Mouse (Mus musculus) cerebellum, postnatal 25 days (tissue): ENCODE results near the gene Jam3.
"Not testable (repeated sequence)": the region's sequence is repeated elsewhere in the genome, so short reads cannot be mapped to it uniquely, and the experiment has no call there.

Experiments
- DNase-seq, 2 experiments: peaks; one replicate each; pipeline ENCODE4 v3.0.0; 2021; ENCODE audit warnings: mixed read lengths in 2 of 2

The Jam3 gene

DNA sequence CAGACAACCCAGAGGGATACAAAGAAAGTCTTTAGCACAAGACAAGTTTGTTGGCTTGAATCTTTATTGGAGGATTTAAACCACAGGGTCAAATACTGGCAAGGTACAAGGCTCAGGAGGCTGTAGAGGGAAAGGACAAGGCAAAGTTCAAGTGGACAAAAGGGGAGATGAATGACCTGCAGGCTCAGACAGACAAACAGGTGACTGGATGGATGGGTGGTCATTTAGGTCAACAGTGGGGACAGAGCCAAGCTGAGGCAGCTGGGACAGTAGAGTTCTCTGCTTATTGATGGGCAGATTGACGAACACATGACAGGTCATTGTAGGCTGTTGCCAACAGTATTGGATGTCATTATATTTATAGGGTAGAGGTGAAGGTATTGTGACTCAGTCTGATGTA, 11.8 kb upstream of the Jam3 start:
- no peak for DNase-seq

DNA sequence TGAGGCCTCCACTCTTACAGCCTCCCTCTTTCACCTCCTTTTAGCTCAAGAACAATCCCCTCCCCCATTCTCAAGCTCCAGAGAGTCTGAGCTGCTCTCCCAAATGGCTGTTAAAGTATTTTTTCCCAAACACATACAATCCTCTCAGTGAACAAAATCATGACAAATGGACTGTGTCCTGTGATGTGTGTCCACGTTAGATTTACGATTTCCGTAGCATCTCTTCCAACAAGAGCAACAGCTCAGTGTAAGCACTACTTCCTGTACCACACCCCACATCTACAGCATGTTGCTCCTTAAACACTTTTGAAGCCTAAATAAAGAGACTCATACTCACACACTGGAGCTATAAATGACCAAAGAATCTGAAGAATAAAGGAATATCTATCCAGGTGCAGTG, 10.4 kb upstream of the Jam3 start:
- DNase-seq: no peak

DNA sequence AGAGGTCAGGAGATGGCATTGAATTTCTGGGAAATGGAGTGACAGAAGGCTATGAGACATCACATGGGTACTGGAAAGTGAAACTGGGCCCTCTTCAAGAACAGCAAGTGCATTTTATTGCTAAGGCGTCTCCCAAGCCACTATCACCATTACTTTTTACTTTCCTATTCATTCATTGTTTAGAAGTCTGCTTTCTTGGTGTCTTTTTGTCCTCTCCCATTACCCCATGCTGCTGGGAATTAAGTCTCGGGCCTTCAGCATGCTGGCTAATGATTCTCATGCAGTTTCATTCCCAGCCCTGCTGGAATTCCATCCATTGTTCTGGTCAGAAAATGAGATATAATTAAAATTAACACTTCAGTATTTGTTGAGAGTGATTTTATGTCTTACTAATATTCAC, 9.7 kb upstream of the Jam3 start:
- DNase-seq: no peak

DNA sequence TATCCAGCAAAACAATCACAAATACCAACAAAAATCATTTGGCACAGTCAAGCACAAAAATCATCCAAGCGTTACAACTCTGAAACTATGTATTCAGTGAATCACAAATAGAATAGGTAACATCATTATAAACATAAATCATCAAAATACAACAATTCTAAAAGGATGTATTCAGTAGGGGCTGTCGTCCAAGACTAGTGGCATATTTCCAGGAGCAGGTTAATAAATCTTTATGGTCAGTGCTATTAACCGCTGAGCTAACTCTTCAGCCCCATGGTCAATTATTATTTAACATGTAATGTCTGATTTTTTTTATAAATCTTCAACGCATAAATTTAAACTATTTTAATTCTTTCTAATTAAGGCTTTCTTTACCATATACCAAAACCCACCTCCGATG, 8.4 kb upstream of the Jam3 start:
- not testable (repeated sequence) for DNase-seq

DNA sequence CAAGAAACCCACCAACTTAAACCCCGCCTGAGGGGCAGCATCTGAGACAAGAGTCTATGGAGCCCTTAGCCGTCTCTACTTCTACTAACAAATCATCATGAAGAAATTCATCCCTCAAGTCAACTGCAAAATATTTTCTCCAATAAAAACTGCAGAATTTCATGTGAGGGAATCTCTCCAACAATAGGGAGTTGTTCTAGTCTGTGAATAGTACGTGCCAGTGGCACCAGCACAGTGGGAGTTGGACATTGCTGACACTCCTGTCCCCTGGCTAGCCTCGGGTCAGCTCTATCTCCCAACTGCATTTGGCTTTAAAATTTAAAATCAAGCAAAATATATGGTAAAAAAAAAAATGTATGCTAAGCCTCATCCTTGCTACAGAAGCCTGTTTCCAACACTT, 1.4 kb downstream of the Jam3 start:
- no peak for DNase-seq

DNA sequence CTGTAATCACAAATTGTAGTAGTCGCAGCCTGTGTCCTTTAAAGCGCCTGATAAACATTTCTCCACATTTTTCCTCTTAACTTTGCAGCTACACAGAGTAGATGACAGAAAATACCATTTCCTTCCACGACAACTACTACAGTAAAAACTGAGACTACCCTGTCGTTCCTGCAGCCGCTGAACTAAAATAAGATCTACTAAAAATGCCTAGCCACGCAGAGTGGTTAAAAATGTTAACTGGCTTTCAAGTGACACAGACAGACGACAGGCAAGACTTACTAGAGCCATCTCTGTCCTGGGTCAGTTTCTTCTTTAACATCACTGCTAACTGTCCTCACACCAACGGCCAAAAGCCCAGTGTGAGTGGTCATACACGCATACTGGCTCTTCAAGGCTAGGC, 5.4 kb downstream of the Jam3 start:
- DNase-seq: no peak

DNA sequence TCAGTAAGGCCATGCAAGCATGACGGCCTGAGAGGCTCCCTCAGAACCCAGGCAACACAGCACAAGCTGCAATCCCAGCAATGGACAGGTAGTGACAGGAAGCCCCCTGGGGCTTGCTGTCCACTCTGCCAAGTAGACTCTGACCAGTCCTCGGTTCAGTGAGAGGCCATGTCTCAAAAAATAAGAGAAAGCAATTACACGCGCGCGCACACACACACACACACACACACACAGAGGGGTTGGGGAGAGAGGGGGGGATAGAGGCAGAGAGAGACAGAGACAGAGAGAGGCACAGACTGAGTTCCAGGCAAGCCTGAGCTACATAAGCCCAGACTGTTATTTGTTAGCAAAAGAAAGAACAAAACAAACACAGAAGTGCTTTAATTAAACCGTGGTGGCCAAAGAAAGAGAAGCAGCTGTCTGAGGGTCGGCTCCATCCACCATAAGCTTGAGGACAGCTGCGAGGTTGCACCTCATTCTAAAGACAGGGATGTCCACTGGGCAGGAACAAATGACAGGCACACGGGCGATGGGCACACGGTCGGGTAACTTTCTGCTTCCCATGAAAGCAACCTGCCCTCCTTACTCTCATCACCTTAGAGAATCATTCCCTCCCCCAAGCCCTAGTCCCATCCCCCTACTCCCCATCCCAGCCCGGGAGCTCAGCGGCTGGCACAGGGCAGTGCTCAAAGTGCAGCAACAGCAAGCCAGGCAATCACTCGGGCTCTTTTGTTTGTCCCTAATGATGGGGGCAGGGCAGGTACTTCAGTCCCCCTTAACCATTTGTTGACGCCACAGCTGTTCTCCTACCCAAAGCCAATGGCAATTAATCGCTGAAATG, 6.4 kb downstream of the Jam3 start:
- peak; percentile 55 to 57 for DNase-seq

DNA sequence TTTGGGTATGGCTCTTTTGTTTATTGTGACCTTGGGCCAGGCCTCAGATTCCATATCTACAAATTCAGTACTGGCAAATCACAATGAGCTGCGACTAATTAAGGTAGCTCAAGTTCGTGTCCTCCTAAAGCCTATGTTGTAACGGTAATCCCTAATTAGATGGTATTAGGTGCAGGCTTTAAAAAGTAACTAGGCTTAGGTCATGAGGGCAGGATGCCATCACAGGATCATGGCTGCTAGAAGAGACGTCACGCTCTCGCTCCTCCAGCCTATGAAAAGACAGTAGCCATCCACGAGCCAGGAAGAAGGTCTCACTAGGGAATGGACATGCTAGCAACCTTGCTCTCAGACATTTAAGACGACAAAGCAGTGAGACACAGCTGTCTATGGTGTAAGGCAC, 7.3 kb downstream of the Jam3 start:
- no peak for DNase-seq

DNA sequence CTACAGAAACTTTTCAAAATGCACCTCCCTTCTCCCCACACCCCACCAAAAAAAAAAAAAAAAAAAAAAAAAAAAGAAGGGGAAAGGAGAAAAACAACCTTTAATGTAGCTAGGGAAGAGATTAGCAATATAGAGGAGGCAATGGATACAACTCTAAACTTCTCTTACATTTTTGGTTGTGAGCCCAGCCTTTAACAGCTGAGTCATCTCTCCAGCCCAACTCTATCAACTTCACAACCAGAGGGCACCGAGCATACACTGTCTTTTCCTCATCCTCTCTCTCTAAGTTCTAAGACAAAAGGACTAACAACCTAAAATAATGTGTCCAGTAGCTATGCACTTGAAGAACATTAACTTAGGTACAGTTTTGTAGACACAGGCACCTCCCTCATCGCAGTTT, 8.4 kb downstream of the Jam3 start:
- DNase-seq: no peak

DNA sequence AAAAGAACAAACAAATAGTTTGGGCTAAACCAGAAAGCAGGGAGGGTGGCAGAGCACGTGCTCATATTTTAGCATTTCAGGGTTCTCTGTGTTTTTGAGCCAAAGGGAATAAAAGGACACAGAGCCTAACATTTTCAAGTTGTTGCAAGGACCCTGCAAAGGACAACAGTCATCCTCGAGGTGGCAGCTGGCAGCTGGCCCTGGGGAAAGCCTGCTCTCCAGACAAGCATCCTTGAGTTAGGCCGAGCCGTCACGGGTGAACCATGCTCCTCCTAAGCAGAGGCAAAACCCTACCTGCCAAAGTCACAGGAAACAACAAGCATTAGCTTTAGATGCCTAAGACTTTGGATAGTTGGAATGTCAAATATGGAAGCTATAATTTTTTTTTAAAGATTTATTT, 10.2 kb downstream of the Jam3 start:
- peak in 1 of 2 experiments; percentile 13 for DNase-seq

DNA sequence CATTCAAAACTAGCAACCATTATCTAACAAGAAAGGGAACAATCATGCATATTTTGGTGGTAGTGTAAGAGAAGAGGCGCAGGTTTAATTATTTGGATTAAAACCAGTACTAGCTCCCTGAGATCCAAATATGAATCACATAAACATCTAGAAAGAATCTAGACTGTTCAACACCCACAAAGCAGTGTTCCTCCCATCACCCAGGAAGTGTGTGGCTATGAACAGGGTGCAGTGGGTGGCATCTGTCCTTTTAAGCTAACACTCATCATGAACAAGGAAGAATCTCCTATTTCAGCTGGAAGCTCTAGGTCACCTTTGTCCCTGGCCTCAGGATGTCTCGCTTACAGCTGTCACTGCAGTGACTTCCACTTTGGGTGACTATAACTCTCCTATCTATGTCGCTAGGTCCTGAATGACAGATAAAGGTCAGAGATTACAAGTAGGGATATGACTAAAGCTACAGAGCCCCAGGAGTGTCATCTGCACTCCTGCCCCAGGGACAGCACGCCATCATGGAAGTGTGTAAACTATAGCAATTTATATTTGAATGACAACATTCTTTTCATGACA, 10.9 kb downstream of the Jam3 start:
- DNase-seq: no peak

DNA sequence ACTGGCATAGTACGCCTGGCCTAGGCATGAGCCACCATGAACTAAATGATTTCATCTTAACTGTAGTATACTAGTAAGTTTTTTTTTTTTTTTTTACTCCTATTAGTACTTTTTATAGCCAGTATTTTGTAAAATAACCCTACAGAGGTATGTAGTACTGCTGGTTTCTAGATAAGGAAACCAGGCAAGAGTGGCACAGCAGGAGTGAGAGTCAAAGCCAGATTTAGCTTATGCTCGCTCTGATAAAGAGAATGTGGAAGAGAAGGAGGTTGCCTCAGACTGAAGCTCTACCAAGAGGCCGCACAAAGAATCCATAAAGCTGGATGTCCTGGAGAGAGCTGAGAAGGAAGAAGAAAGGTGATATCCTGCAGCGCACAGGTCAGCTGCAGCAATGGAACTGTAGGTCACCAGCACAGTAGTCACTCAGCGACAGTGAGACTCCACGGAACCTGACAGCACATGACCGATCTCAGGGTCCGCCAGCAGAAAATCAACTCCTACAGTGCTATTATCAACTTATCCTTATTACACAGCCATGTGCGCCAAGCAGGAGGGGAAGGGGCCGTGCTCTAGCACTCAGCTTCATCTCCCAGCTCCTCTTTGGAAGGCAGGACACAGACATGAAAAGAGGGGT, 14.7 kb downstream of the Jam3 start:
- peak in 1 of 2 experiments; percentile 23 for DNase-seq

DNA sequence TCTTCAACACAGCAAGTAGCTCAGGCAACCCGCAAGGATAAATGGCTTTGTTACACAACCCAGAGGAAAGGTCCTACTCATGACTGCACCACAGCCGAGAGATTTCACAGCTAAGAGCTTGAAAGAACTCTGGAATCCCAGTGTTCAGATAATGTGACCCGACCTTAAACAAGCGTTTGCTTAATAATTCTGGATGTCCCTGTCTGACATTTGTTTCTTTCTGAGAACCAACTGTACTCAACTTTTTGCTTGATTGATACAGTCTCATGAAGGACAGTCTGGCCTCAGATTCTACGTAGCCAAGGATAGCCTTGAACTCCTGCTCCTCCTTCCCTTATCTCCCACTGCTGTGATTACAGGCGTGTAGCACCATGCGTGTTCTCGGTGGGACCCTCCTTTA, 18.6 kb downstream of the Jam3 start:
- DNase-seq: no peak

DNA sequence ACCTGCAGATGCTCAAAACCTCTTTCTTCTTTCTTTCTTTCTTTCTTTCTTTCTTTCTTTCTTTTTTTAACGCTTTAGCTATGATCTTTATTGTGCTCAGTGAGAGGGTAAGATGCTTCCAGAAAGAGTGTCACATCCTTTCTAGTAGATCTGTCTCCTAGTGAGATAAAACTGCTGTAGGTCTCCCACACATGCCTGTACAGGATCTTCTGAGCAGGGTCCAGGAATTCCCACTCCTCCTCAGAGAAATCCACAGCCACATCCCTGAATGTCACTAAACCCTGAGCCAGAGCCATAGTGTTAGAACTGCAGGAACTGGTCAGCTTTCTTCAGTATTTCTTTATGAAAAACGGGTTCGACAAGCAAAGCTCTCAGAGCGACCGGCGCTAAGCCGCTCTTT, 19.8 kb downstream of the Jam3 start:
- no peak for DNase-seq

DNA sequence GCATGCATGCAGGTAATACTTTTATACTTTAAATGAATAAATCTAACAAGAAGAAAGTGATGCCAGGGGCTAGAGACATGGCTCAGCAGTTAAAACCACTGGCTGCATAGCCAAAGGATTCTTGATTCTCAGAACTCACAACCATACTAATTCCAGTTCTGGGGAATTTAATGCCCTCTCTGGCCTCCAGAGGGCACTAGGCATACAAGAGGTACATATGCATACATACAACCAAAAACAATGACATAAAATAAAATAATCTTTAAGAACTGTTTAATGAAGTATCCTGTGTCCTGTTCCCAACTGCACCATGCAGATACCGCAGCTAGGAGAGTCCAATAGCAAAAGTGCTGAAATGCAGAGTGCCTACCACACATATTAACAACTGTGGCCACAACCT, 20.8 kb downstream of the Jam3 start:
- DNase-seq: peak; percentile 64 to 83

DNA sequence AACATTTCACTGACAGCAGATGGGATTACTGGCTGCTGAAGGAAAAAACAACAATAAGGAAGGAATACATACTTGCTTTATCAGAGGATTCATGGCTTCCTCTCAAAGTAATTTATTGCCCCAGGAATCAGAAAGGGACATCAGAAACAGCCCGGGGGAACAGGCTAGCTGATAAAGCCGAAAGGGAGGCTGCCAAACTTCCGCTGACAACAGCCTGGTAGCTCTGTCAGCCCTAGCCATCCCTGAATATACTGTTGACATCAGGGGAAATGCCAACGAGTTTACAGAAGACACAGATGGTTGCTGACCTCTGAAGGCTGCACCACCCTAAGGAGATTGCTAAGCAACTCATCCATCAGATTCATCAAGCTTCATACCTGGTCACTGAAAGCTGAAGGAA, 26.6 kb downstream of the Jam3 start:
- no peak for DNase-seq

DNA sequence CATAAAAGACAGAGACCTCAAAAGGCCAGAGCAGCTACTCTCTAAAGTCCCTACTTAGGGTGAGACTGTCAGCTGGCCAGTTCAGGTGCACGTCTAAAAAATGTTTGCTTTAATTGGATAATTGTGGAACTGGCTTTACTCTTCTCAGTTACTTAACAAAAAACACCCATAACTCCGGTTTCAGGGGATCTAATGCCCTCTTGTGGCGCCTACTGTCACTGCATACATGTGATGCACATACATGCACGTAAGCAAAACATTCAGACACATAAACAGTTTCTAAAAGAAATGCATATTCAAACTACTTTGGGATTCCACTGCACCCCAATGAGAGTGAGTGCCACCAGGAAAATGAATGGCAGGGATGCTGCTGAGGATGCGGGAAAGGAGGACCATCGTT, 28.7 kb downstream of the Jam3 start:
- no peak for DNase-seq

DNA sequence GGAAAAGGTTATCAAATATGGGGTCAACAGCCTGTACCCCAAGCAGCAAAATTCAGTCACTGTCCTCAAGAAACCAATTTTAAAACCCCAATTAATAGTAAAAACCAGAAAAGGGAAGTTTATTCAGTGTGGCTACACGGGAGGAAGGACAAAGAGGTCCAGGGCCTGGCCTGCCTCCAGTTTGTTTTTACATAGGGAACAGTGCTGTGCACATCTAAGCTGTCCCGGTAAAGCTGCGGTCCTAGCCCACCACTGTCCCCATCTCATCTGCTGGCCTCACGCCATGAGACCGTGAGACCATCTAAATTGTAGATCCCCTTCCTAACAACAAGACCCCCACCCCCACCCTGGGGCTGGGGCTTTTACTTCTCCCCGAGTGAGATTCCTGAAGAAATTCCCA, 29.8 kb downstream of the Jam3 start:
- no peak for DNase-seq

DNA sequence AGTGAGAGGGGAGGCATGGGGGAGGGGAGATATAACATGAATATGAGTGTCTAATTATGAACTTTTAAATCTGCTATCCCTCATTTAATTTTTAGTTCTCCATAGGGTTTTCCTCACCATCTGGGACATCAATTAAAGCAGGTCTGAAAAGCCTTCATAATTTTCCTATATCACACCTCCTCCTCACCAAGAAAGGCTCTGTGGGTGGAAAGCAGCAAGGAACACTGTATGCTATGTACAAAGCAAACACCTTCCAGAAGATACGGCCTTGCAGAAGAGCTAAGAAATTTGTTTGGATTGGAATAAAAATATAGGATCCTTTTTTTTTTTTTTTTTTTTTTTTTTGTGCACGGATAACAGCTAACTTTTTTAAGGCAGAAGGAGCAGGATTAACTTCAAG, 31.3 kb downstream of the Jam3 start:
- no peak for DNase-seq

DNA sequence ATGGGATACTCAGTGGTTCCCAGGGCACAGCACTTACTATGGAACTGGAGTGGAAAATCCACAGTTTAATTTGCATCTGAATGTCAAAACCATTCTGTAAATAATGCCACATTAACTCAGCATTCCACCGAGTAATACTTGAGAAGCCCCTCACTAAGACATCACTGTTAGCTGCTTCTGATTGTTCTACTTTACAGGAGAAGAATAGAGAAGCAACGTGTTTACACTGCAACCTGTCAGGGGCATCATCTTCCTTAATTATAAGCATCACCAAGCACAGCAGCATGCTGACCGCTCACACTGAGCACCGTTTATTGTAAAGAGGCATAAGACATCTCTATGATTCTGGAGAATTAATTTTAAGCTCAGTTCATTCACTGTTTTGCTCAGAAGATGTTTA, 32.3 kb downstream of the Jam3 start:
- no peak for DNase-seq

DNA sequence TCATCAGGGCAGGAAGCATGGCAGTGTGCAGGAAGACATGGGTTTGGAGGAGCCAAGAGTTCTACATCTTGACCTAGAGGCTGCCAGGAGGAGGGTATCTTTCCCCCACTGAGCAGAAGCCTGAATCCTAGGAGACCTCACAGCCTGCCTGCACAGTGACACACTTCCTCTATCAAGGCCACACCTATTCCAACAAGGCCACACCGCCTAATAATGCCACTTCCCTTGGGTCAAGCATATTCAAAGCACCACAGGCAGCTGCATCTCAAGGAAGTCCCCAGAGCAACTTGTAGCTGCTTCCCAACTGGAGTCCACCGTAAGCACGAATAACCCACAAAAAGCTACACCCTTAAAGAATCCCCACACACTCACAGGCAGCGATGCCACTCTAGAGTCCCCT, 33.1 kb downstream of the Jam3 start:
- no peak for DNase-seq

DNA sequence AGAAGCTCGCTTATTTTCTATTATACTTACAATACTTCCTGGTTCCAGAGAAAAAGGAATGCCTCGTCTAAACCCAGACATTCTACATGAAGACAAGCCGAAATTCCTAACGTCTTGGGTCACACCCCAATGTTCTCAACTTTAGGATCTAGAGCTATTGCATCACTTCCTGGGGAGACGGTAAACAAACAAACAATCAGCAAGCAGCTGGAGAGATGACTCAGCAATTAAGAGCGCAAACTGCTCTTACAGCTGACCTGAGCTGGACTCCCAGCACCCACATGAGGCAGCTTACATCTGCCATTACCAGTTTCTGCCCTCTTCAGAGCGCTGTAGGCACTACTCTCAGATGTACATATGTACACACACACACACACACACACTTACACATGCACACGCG, 34.0 kb downstream of the Jam3 start:
- DNase-seq: no peak

DNA sequence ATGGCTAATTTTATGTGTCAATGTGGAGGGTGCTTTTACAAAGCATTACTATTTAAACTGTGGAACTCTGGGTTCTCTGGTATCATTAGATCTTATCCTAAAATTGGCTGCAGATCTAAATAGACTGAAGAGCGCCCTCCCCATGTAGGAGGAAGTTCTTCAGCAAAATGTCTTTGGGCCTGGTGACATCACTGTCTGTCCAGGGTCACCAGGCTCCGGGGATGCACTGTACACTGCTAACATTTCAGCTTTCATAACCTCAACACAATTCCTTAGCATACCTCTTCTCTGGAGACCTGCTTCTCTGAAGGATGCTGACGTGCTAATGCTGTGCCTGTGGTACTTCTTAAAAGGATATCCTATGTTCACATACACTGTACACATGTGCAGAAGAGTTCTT, 43.5 kb downstream of the Jam3 start:
- no peak for DNase-seq

DNA sequence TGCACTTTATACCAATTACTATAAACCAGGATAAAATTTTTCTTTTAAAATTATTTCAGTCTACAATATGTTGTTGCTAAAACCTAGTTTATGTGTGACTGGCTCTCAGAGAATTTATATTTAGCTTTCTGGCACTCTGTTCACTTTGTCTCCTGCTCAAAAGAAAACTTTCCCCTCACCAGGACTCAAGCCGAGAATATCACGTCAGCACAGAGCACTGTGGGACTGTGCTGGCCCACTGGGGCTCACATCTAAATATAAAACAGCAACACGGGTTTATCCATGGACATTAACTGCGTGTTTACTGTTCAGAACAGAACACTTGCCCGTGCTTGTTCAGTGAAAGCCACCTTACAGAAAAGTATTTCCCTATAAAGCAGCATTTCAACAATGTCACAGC, 44.5 kb downstream of the Jam3 start:
- DNase-seq: no peak
